Mouse (Mus musculus) erythroblast, embryonic 14.5 days (primary cell): ENCODE measurements around the gene Rtbdn.

Experiments
- GATA1 ChIP-seq: IDR thresholded peaks from 2 replicates; pipeline ENCODE4 v1.6.1; 2012; ENCODE audit warnings: low read length, inconsistent platforms, mixed read lengths
- TAL1 ChIP-seq: IDR thresholded peaks from 3 replicates; pipeline ENCODE4 v1.6.1; 2012; ENCODE audit warnings: low read length, inconsistent platforms, mixed read lengths

DNA sequence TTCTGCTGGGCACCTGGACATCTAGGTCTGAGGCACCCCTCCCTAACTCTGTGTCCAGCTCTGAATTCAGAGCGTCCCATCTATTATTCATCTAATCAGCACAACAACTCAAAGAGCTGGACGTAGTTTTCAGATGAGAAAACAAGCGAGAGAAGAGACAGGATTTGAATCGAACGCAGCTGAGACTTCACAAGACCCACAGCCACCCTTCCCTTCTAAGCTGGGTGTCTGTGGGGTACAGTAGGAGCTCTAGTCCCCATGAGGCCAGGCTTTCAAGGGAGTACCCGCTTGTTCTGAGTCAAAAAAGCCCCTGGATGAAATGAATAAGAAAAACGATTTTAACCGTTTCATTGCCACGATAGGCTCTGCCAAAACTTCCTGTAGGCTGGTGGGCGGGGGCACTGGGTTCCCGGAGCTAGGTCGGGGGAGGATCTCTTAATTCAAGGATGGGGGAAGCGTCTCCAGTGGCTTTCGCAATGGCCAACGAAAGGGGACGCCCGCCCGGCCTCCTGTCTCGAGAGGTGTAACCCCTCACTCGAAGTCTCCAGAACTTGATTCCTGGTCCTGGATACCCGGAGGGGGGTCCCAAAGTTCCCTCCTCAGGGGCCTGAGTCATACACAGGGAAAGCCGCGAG, 38.4 kb downstream of the Rtbdn start:
- TF ChIP-seq GATA1 (no peak), TAL1 (no peak)
